Mouse (Mus musculus) lung, postnatal 0 days (tissue): ENCODE measurements around the gene Fhad1. TPM values are rescaled to one million over a fixed set of nuclear protein-coding genes. Genes with fewer than 3 reads are reported as not detected.
A peak's percentile ranks its signal among the peaks of the same experiment; 100 is the strongest.

Experiments used
- ATAC-seq: fragments of 200-750 bp; cut with Nextera tagmentation; 2 replicates; pipeline ENCODE4 v1.8.0; 2017; ENCODE audit warnings: moderate library complexity
- DNase-seq: peaks from one replicate; pipeline ENCODE4 v3.0.0-alpha.2; 2016; ENCODE audit warnings: low spot score
- H3K27ac ChIP-seq: fragments of 300-500 bp; sonication (generic); 2 replicates; pipeline ENCODE4 v1.5.1; 2014; ENCODE audit warnings: antibody characterized with exemption, mild to moderate bottlenecking, low read length, mixed read lengths
- H3K27me3 ChIP-seq: fragments of 300-500 bp; sonication (generic); replicated peaks from 2 replicates; pipeline ENCODE4 v1.6.1; 2014; ENCODE audit warnings: low read length, mixed read lengths; ENCODE audit not compliant: insufficient read depth
- H3K36me3 ChIP-seq: fragments of 300-500 bp; sonication (generic); 2 replicates; pipeline ENCODE4 v1.6.1; 2014; ENCODE audit warnings: low read length, mixed read lengths; ENCODE audit not compliant: insufficient read depth
- H3K4me1 ChIP-seq: fragments of 300-500 bp; sonication (generic); 2 replicates; pipeline ENCODE4 v1.6.1; 2014; ENCODE audit warnings: antibody characterized with exemption, low read depth, low read length, mixed read lengths; ENCODE audit not compliant: insufficient read depth
- H3K4me2 ChIP-seq: fragments of 300-500 bp; sonication (generic); replicated peaks from 2 replicates; pipeline ENCODE4 v1.6.1; 2014; ENCODE audit warnings: low read depth, mild to moderate bottlenecking, low read length, moderate library complexity, mixed read lengths
- H3K4me3 ChIP-seq: fragments of 300-500 bp; sonication (generic); 2 replicates; pipeline ENCODE4 v1.5.1; 2014; ENCODE audit warnings: low read depth, low read length
- H3K9ac ChIP-seq: fragments of 300-500 bp; sonication (generic); replicated peaks from 2 replicates; pipeline ENCODE4 v1.6.1; 2014; ENCODE audit warnings: low read depth, mild to moderate bottlenecking
- H3K9me3 ChIP-seq: fragments of 300-500 bp; sonication (generic); 2 replicates; pipeline ENCODE4 v1.6.1; 2016; ENCODE audit warnings: low read length, mixed read lengths
- CTCF ChIP-seq: IDR thresholded peaks from 2 replicates; pipeline ENCODE4 v1.5.1; 2016; ENCODE audit warnings: antibody characterized with exemption, mild to moderate bottlenecking
- EP300 ChIP-seq: IDR thresholded peaks from 2 replicates; pipeline ENCODE4 v1.6.1; 2016; ENCODE audit warnings: antibody characterized with exemption, mild to moderate bottlenecking, control low read depth
- WGBS: fragments of 180-500 bp; shearing (Covaris S2); extraction: QIAGEN DNeasy Blood & Tissue Kit; methylation state at CpG from one replicate; pipeline ENCODE4 v1.1.7; 2014; 5-methylcytosine and 5-hydroxymethylcytosine counted together
- polyA plus RNA-seq: library from polyadenylated mRNA; unstranded; fragments of >200 nt; fragmentation: Nextera tagmentation; extraction: Ambion mirVana; gene quantifications from 2 replicates; pipeline ENCODE4 v1.2.1, GENCODE M21; 2015

Gene Fhad1
- polyA plus RNA-seq, 1 experiment from 2014 or later: 6.5 TPM

- Histone ChIP-seq H3K4me3 (no peak overlapping the region), H3K36me3 (no peaks in the 10 kb centered on the region), H3K9ac (no peak overlapping the region), H3K27ac (no peak overlapping the region), H3K27me3 (no peaks in the 10 kb centered on the region), H3K9me3 (no peaks in the 10 kb centered on the region), H3K4me1 (peaks cover 31% of the 10 kb centered on the region), H3K4me2 (no peak overlapping the region)
- ATAC-seq (no peak), DNase-seq (no peak)
- TF ChIP-seq CTCF: no peak
- TF ChIP-seq EP300: no peak
- 66% methylated on average over 10 of the region's 10 CpGs for WGBS
Measured at GRCm38 (mm10) chr4:141868051-141868450, 146.8 kb downstream of the Fhad1 start.

DNA sequence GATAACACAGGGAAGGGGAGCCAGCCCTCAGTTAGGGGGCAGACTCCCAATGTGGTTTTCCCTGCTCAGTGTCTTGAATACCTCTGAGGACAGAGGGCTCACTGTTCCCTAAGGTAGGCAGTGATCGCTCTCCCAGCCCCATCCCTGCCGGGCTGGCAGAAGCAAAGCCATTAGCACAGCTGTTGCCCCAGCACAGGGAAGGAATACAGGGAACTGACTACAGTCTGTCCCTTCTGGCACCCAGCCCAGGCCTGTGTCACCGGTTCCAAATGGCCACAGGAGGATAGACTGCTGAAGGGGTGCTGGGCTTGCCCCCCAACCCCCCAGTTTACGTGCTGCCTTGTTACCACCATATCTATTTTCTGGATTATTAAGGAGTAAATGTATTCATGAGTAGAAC is 147.4 kb downstream of the Fhad1 start:
- ATAC-seq: no peak
- no peak overlapping the region for H3K4me3 ChIP-seq
- H3K4me2 ChIP-seq: no peak overlapping the region
- 28% methylated on average over 4 of the region's 4 CpGs for WGBS
- peak; percentile 52 for DNase-seq
- no peaks in the 10 kb centered on the region for H3K9me3 ChIP-seq
- peaks cover 31% of the 10 kb centered on the region for H3K4me1 ChIP-seq
- H3K9ac ChIP-seq: no peak overlapping the region
- TF ChIP-seq EP300 (no peak), CTCF (no peak)
- H3K36me3 ChIP-seq: no peaks in the 10 kb centered on the region
- H3K27ac ChIP-seq: no peak overlapping the region
- H3K27me3 ChIP-seq: no peaks in the 10 kb centered on the region

DNA sequence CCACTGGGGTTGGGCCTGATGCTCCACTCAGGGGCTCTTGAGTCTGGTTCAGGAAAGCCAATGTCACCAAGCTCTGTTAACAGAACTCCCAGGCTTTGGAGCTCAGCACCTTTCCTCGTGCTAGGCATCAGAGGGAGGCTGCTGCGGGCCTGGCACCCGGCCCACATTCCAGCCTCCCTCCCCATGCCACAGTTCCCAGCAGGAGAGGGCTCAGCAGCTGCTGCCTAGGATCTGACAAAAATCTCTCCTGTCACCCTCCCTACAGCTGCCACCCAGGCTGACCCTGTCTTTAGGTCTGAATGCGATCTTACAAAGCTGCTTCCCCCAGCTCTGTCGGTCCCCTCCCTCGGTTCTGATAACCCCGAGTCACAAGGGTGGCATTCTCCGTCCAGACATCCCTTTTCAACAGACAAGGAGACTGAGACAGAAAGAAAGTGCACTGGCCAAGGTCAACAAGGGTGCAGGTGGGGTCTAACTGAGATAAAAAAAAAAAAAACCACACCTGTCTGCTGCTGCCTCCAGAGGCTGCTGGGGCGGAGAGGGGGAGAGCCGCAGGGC is 147.9 kb downstream of the Fhad1 start:
- no peaks in the 10 kb centered on the region for H3K27me3 ChIP-seq
- peak; percentile 77 for DNase-seq
- WGBS: 27% methylated on average over 10 of the region's 10 CpGs
- no peaks in the 10 kb centered on the region for H3K36me3 ChIP-seq
- no peak overlapping the region for H3K9ac ChIP-seq
- no peak overlapping the region; the same call in 1 of the 2 replicates for H3K27ac ChIP-seq
- H3K9me3 ChIP-seq: no peaks in the 10 kb centered on the region
- TF ChIP-seq CTCF (no peak), EP300 (no peak)
- peak; percentile 50 for ATAC-seq
- H3K4me3 ChIP-seq: no peak overlapping the region
- no peak overlapping the region for H3K4me2 ChIP-seq
- H3K4me1 ChIP-seq: peaks cover 26% of the 10 kb centered on the region

- no peaks in the 10 kb centered on the region for H3K36me3 ChIP-seq
- H3K4me3 ChIP-seq: no peak overlapping the region
- H3K4me1 ChIP-seq: peaks cover 21% of the 10 kb centered on the region; the same call in 1 of the 2 replicates
- no peak overlapping the region for H3K9ac ChIP-seq
- H3K4me2 ChIP-seq: no peak overlapping the region
- 86% methylated on average over 5 of the region's 5 CpGs for WGBS
- no peaks in the 10 kb centered on the region for H3K9me3 ChIP-seq
- TF ChIP-seq CTCF: no peak
- no peak for TF ChIP-seq EP300
- no peak for ATAC-seq
- no peaks in the 10 kb centered on the region for H3K27me3 ChIP-seq
- no peak for DNase-seq
- no peak overlapping the region for H3K27ac ChIP-seq
Measured at GRCm38 (mm10) chr4:141865600-141865999, 149.3 kb downstream of the Fhad1 start.

DNA sequence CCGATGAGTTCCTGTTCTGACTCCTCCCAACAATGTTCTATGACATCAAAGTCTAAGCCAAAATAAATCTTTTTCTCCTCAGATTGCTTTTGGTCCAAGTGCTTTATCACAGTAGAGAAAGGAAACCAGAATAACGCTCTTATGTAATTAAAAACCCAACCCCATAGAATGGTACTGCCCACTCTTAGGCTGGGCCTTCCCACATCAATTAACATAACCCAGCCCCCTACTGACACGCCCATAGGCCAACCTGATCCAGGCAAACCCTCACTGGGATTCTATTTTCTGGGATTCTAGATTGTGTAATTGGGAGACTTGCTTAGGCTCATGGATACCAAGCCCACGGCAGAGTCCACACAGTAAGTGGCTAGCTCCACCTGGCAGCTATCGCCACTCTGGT is 149.9 kb downstream of the Fhad1 start:
- ATAC-seq: no peak
- 85% methylated on average over 5 of the region's 5 CpGs for WGBS
- no peak overlapping the region for H3K27ac ChIP-seq

GRCm38 (mm10) chr4:141864506-141864905 is 150.4 kb downstream of the Fhad1 start:
- no peak overlapping the region for H3K9ac ChIP-seq
- no peak for ATAC-seq
- no peak overlapping the region for H3K4me2 ChIP-seq
- no peaks in the 10 kb centered on the region for H3K27me3 ChIP-seq
- H3K36me3 ChIP-seq: no peaks in the 10 kb centered on the region
- TF ChIP-seq CTCF: no peak
- TF ChIP-seq EP300: no peak
- no peak for DNase-seq
- peaks cover 12% of the 10 kb centered on the region; the same call in 1 of the 2 replicates for H3K4me1 ChIP-seq
- no peak overlapping the region for H3K4me3 ChIP-seq
- 95% methylated on average over 8 of the region's 8 CpGs for WGBS
- no peaks in the 10 kb centered on the region for H3K9me3 ChIP-seq
- no peak overlapping the region for H3K27ac ChIP-seq

More for the DNA sequence above, 149.9 kb downstream of the Fhad1 start:
- Histone ChIP-seq H3K4me2 (no peak overlapping the region), H3K36me3 (no peaks in the 10 kb centered on the region), H3K9ac (no peak overlapping the region), H3K27me3 (no peaks in the 10 kb centered on the region), H3K9me3 (no peaks in the 10 kb centered on the region), H3K4me3 (no peak overlapping the region), H3K4me1 (peaks cover 17% of the 10 kb centered on the region; the same call in 1 of the 2 replicates)
- DNase-seq: no peak
- TF ChIP-seq CTCF (no peak), EP300 (no peak)
